Mouse (Mus musculus) lung, adult 2 months (tissue): Measurements from ENCODE around the gene Enpp3. TPM values are rescaled to one million over a fixed set of nuclear protein-coding genes. Genes with fewer than 3 reads are reported as not detected.

Experiments
- DNase-seq: peaks from one replicate; pipeline ENCODE4 v3.0.0; 2022
- H3K4me1 ChIP-seq: fragments of 200-500 bp; 2 replicates; pipeline ENCODE4 v1.6.1; 2011; ENCODE audit warnings: low read length; ENCODE audit not compliant: control insufficient read depth, insufficient read depth
- H3K4me3 ChIP-seq: fragments of 200-500 bp; replicated peaks from 2 replicates; pipeline ENCODE3; 2011; ENCODE audit warnings: low read depth, mild to moderate bottlenecking, control low read depth, low read length; ENCODE audit errors: extremely low read depth
- CTCF ChIP-seq: fragments of 200-500 bp; IDR thresholded peaks from 2 replicates; pipeline ENCODE4 v1.5.1; 2011; ENCODE audit warnings: mild to moderate bottlenecking, low read length, control low read depth; ENCODE audit not compliant: insufficient read depth
- POLR2A ChIP-seq: fragments of 200-500 bp; IDR thresholded peaks from 2 replicates; pipeline ENCODE4 v1.6.1; 2011; ENCODE audit warnings: low read depth, mild to moderate bottlenecking, control low read depth, low read length, borderline replicate concordance; ENCODE audit errors: extremely low read depth
- WGBS: fragments of 180-500 bp; shearing (Covaris S2); methylation state at CpG from one replicate; pipeline ENCODE4 v1.1.7; 2018; 5-methylcytosine and 5-hydroxymethylcytosine counted together
- polyA plus RNA-seq: library from polyadenylated mRNA; depleted of rRNA; stranded (reverse); fragments of >200 nt; gene quantifications from 2 replicates; pipeline ENCODE4 v1.2.3, GENCODE M21; 2012

The Enpp3 gene
- polyA plus RNA-seq, 1 experiment = 0.92 TPM

GRCm38 (mm10) chr10:24835702-24836342 is 6.8 kb downstream of the Enpp3 start:
- no peak for DNase-seq
- WGBS = 13% methylated on average over 12 of the region's 12 CpGs
- Histone ChIP-seq H3K4me3 (no peak overlapping the region), H3K4me1 (peaks cover 2% of the 10 kb centered on the region; the same call in 1 of the 2 replicates)
- TF ChIP-seq POLR2A (no peak), CTCF (no peak)

- Histone ChIP-seq H3K4me3 (no peak overlapping the region), H3K4me1 (peaks cover 2% of the 10 kb centered on the region; the same call in 1 of the 2 replicates)
- 30% methylated on average over 4 of the region's 4 CpGs for WGBS
- no peak for DNase-seq
- TF ChIP-seq CTCF (no peak), POLR2A (no peak)
These were observed 7.8 kb downstream of the Enpp3 start for GRCm38 (mm10) chr10:24834634-24835371.

- WGBS = 87% methylated on average over 9 of the region's 9 CpGs
- no peak overlapping the region for H3K4me3 ChIP-seq
These were observed 10.3 kb downstream of the Enpp3 start for GRCm38 (mm10) chr10:24832306-24832705.

GRCm38 (mm10) chr10:24831377-24832095 is 11.1 kb downstream of the Enpp3 start:
- TF ChIP-seq POLR2A (no peak), CTCF (no peak)
- H3K4me1 ChIP-seq = peaks cover 2% of the 10 kb centered on the region; the same call in 1 of the 2 replicates
- 55% methylated on average over 15 of the region's 15 CpGs for WGBS
- DNase-seq = no peak
- no peak overlapping the region for H3K4me3 ChIP-seq

More at GRCm38 (mm10) chr10:24832306-24832705, 10.3 kb downstream of the Enpp3 start:
- no peak for TF ChIP-seq CTCF
- TF ChIP-seq POLR2A = no peak
- no peak for DNase-seq
- peaks cover 2% of the 10 kb centered on the region; the same call in 1 of the 2 replicates for H3K4me1 ChIP-seq

- DNase-seq = no peak
- WGBS = 77% methylated on average over 5 of the region's 5 CpGs
- TF ChIP-seq POLR2A = no peak
- no peak for TF ChIP-seq CTCF
- no peak overlapping the region for H3K4me3 ChIP-seq
- peaks cover 2% of the 10 kb centered on the region; the same call in 1 of the 2 replicates for H3K4me1 ChIP-seq
These were observed 12.2 kb downstream of the Enpp3 start for GRCm38 (mm10) chr10:24830448-24830847.

GRCm38 (mm10) chr10:24828136-24828535 is 14.5 kb downstream of the Enpp3 start:
- no peak for TF ChIP-seq CTCF
- TF ChIP-seq POLR2A = no peak
- 89% methylated on average over 4 of the region's 4 CpGs for WGBS
- Histone ChIP-seq H3K4me1 (peaks cover 4% of the 10 kb centered on the region; the same call in 1 of the 2 replicates), H3K4me3 (no peak overlapping the region)
- no peak for DNase-seq

GRCm38 (mm10) chr10:24826130-24826529 is 16.5 kb downstream of the Enpp3 start:
- TF ChIP-seq POLR2A = no peak
- no peak for TF ChIP-seq CTCF
- H3K4me3 ChIP-seq = no peak overlapping the region
- 54% methylated on average over 6 of the region's 6 CpGs for WGBS
- H3K4me1 ChIP-seq = peaks cover 4% of the 10 kb centered on the region; the same call in 1 of the 2 replicates
- DNase-seq = no peak

- TF ChIP-seq POLR2A (no peak), CTCF (no peak)
- H3K4me3 ChIP-seq = no peak overlapping the region
- WGBS = 82% methylated on average over 7 of the region's 7 CpGs
- H3K4me1 ChIP-seq = peaks cover 4% of the 10 kb centered on the region; the same call in 1 of the 2 replicates
- DNase-seq = no peak
These were observed 17.1 kb downstream of the Enpp3 start for GRCm38 (mm10) chr10:24825456-24826081.

GRCm38 (mm10) chr10:24824621-24825020 is 18.0 kb downstream of the Enpp3 start:
- WGBS = 86% methylated on average over 8 of the region's 8 CpGs
- no peak for TF ChIP-seq CTCF
- no peak for TF ChIP-seq POLR2A
- Histone ChIP-seq H3K4me1 (peaks cover 4% of the 10 kb centered on the region; the same call in 1 of the 2 replicates), H3K4me3 (no peak overlapping the region)
- no peak for DNase-seq
